Mouse (Mus musculus): ENCODE measurements around the gene Ptpn20.
A peak's percentile ranks its signal among the peaks of the same experiment; 100 is the strongest.

Ptpn20 gene

GRCm38 (mm10) chr14:33588951-33589350 lies at the start of gene Ptpn20:
Gene Ptpn20 (plus strand): TSS chr14:33589207.
- DNase-seq: no peak

- DNase-seq: no peak
Observed at GRCm38 (mm10) chr14:33539559-33540167, 49.3 kb upstream of the Ptpn20 start.

GRCm38 (mm10) chr14:33545565-33546143 lies 43.4 kb upstream of the Ptpn20 start:
- no peak for DNase-seq

- DNase-seq: no peak
Observed at GRCm38 (mm10) chr14:33548650-33549049, 40.4 kb upstream of the Ptpn20 start.

- peak; percentile 76 for DNase-seq
Observed at GRCm38 (mm10) chr14:33549856-33550255, 39.2 kb upstream of the Ptpn20 start.

GRCm38 (mm10) chr14:33570737-33571136 lies 18.3 kb upstream of the Ptpn20 start:
- no peak for DNase-seq

GRCm38 (mm10) chr14:33573643-33574042 lies 15.4 kb upstream of the Ptpn20 start:
- DNase-seq: no peak

GRCm38 (mm10) chr14:33579771-33580484 lies 9.1 kb upstream of the Ptpn20 start:
- DNase-seq: no peak

GRCm38 (mm10) chr14:33598376-33599130 lies 9.5 kb downstream of the Ptpn20 start:
- no peak for DNase-seq

GRCm38 (mm10) chr14:33607431-33607830 lies 18.4 kb downstream of the Ptpn20 start:
- no peak for DNase-seq

- DNase-seq: no peak
Observed at GRCm38 (mm10) chr14:33625036-33625435, 36.0 kb downstream of the Ptpn20 start.

- no peak for DNase-seq
Observed at GRCm38 (mm10) chr14:33632790-33633372, 43.9 kb downstream of the Ptpn20 start.

GRCm38 (mm10) chr14:33634354-33634753 lies 45.3 kb downstream of the Ptpn20 start:
- no peak for DNase-seq

- DNase-seq: no peak
Observed at GRCm38 (mm10) chr14:33634774-33635173, 45.8 kb downstream of the Ptpn20 start.

- no peak for DNase-seq
Observed at GRCm38 (mm10) chr14:33639357-33639756, 50.4 kb downstream of the Ptpn20 start.

- DNase-seq: no peak
Observed at GRCm38 (mm10) chr14:33650721-33651120, 61.7 kb downstream of the Ptpn20 start.

- no peak for DNase-seq
Observed at GRCm38 (mm10) chr14:33657471-33657901, 68.5 kb downstream of the Ptpn20 start.

- DNase-seq: no peak
Observed at GRCm38 (mm10) chr14:33658331-33658730, 69.3 kb downstream of the Ptpn20 start.

- no peak for DNase-seq
Observed at GRCm38 (mm10) chr14:33662080-33662479, 73.1 kb downstream of the Ptpn20 start.

- no peak for DNase-seq
Observed at GRCm38 (mm10) chr14:33666301-33666700, 77.3 kb downstream of the Ptpn20 start.

GRCm38 (mm10) chr14:33669891-33670290 lies 80.9 kb downstream of the Ptpn20 start:
- no peak for DNase-seq

GRCm38 (mm10) chr14:33673350-33674087 lies 84.5 kb downstream of the Ptpn20 start:
- peak; percentile 9 for DNase-seq
